Mouse (Mus musculus) mesoderm, embryonic 11.5 days (tissue): ENCODE measurements at regions not wholly inside any gene's neighbourhood (a gene's known extent, or its start where the extent isn't known, plus 50 kb on each side); places are given as distances from the start of the nearest gene placed in this dataset.

Experiments
- DNase-seq: peaks from one replicate; pipeline ENCODE4 v3.0.0-alpha.2; 2012; ENCODE audit warnings: low read depth, low spot score

- DNase-seq, result no peak
These were observed 96.2 kb upstream of the Klf9 start for GRCm38 (mm10) chr19:23044510-23045464.

GRCm38 (mm10) chr19:23051456-23051855, 89.6 kb upstream of the Klf9 start:
- no peak for DNase-seq

- DNase-seq, result no peak
These were observed 86.6 kb upstream of the Klf9 start for GRCm38 (mm10) chr19:23054440-23054839.

- peak; percentile 10 for DNase-seq
These were observed 84.9 kb upstream of the Klf9 start for GRCm38 (mm10) chr19:23055916-23056805.

- peak; percentile 69 for DNase-seq
These were observed 83.9 kb upstream of the Klf9 start for GRCm38 (mm10) chr19:23056851-23057707.

- DNase-seq, result peak; percentile 65
These were observed 83.1 kb upstream of the Klf9 start for GRCm38 (mm10) chr19:23057739-23058501.

GRCm38 (mm10) chr19:23058502-23058900, 82.5 kb upstream of the Klf9 start:
- peak; percentile 6 for DNase-seq

- no peak for DNase-seq
These were observed 79.9 kb upstream of the Klf9 start for GRCm38 (mm10) chr19:23061081-23061640.

GRCm38 (mm10) chr19:23061906-23062305, 79.1 kb upstream of the Klf9 start:
- DNase-seq, result no peak

GRCm38 (mm10) chr19:23062851-23063250, 78.2 kb upstream of the Klf9 start:
- no peak for DNase-seq

GRCm38 (mm10) chr19:23065548-23065947, 75.5 kb upstream of the Klf9 start:
- no peak for DNase-seq

- no peak for DNase-seq
These were observed 74.3 kb upstream of the Klf9 start for GRCm38 (mm10) chr19:23066726-23067125.

- no peak for DNase-seq
These were observed 72.4 kb upstream of the Klf9 start for GRCm38 (mm10) chr19:23068600-23068999.

- DNase-seq, result no peak
These were observed 71.4 kb upstream of the Klf9 start for GRCm38 (mm10) chr19:23069656-23070055.

- DNase-seq, result no peak
These were observed 70.0 kb upstream of the Klf9 start for GRCm38 (mm10) chr19:23071000-23071399.

GRCm38 (mm10) chr19:23074602-23075570, 66.1 kb upstream of the Klf9 start:
- DNase-seq, result no peak

- no peak for DNase-seq
These were observed 65.2 kb upstream of the Klf9 start for GRCm38 (mm10) chr19:23075790-23076189.

GRCm38 (mm10) chr19:23085173-23085660, 55.8 kb upstream of the Klf9 start:
- no peak for DNase-seq

GRCm38 (mm10) chr19:23087575-23087974, 53.5 kb upstream of the Klf9 start:
- DNase-seq, result no peak
